Mouse (Mus musculus): ENCODE data around the gene Gsc2. TPM values are rescaled to one million over a fixed set of nuclear protein-coding genes. Genes with fewer than 3 reads are reported as not detected.
"Not testable (repeated sequence)": the region's sequence is repeated elsewhere in the genome, so short reads cannot be mapped to it uniquely, and the experiment has no call there.

Gene Gsc2
- polyA plus RNA-seq (2012), result 0.04 TPM in 1 of 2 replicates, not detected in the other

- Histone ChIP-seq H3K9me3 (ENCODE audit: control insufficient read depth, low read length) (peaks cover 20% of the 10 kb centered on the region), H3K36me3 (ENCODE audit: control insufficient read depth) (no peaks in the 10 kb centered on the region; the same call in 1 of the 2 replicates), H3K27me3 (ENCODE audit: control insufficient read depth) (peaks cover 76% of the 10 kb centered on the region), H3K4me3 (replicated peaks) (peak within 1 kb of the TSS; percentile 7), H3K4me1 (ENCODE audit: control insufficient read depth) (peaks cover 20% of the 10 kb centered on the region)
- TF ChIP-seq GATA1 (IDR thresholded peaks at IDR 0.05; ENCODE audit: low read length), result no peak
- TF ChIP-seq TAL1 (IDR thresholded peaks at IDR 0.05; ENCODE audit: low read length), result no peak
These were observed at the start of gene Gsc2 for GRCm38 (mm10) chr16:17914307-17915249. Gene Gsc2 (minus strand): TSS chr16:17915059.

DNA sequence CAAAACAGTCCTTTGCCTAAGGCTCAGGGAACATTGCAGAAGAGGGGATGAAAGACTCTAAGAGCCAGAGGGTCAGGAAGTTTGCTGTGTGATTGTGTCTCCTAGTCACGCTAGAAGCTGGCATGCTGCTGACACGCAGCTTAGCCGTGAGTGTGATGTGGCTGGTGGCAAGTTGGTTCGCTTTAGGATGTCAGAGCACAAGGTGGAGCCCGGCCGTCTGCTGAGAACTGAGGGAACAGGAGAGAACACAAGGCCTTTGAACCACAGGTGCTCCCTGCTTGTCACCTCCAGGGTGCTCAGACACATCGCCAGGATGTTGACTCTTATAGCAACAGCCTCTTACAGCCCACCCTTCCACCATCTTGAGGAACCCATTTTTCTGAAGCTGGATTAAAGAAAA, 47.2 kb upstream of the Gsc2 start:
- H3K27me3 ChIP-seq (ENCODE audit: control insufficient read depth), result no peaks in the 10 kb centered on the region
- H3K9me3 ChIP-seq (ENCODE audit: control insufficient read depth, low read length), result peaks cover 1% of the 10 kb centered on the region; the same call in 1 of the 2 replicates
- H3K36me3 ChIP-seq (ENCODE audit: control insufficient read depth), result no peaks in the 10 kb centered on the region
- H3K4me1 ChIP-seq (ENCODE audit: control insufficient read depth), result no peaks in the 10 kb centered on the region
- no peak for TF ChIP-seq GATA1 (IDR thresholded peaks at IDR 0.05; ENCODE audit: low read length)
- no peak for TF ChIP-seq TAL1 (IDR thresholded peaks at IDR 0.05; ENCODE audit: low read length)
- H3K4me3 ChIP-seq (replicated peaks), result no peak overlapping the region

GRCm38 (mm10) chr16:17956052-17956638, 41.3 kb upstream of the Gsc2 start:
- H3K4me3 ChIP-seq (replicated peaks); H3K36me3 ChIP-seq (ENCODE audit: control insufficient read depth); H3K4me1 ChIP-seq (ENCODE audit: control insufficient read depth); H3K9me3 ChIP-seq (ENCODE audit: control insufficient read depth, low read length); H3K27me3 ChIP-seq (ENCODE audit: control insufficient read depth): not testable (repeated sequence)

GRCm38 (mm10) chr16:17951618-17952017, 36.8 kb upstream of the Gsc2 start:
- TF ChIP-seq GATA1 (IDR thresholded peaks at IDR 0.05; ENCODE audit: low read length) (no peak), TAL1 (IDR thresholded peaks at IDR 0.05; ENCODE audit: low read length) (no peak)

DNA sequence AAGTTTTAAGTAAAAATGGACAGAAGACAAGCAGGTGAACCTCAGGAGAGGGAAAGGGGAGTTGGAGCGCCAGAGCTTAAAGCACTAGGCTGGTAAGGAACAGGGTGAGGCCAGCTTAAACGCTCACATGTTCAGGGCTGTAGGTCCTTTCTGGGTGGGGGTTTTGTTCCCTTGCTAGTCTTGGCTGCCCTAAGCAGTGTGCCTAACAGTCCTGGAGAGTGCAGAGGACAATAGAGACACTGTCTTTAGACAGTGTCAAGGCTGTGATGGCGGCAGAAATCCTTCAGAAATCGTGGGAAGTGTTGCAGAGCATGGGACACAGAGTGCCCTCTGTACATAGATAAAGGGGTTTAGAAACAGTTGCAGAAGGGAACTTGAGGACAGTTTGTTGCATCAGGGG, 35.2 kb upstream of the Gsc2 start:
- Histone ChIP-seq H3K4me1 (ENCODE audit: control insufficient read depth) (no peaks in the 10 kb centered on the region; the same call in 1 of the 2 replicates), H3K4me3 (replicated peaks) (no peak overlapping the region)
- no peak for TF ChIP-seq GATA1 (IDR thresholded peaks at IDR 0.05; ENCODE audit: low read length)
- no peak for TF ChIP-seq TAL1 (IDR thresholded peaks at IDR 0.05; ENCODE audit: low read length)

More at GRCm38 (mm10) chr16:17951618-17952017, 36.8 kb upstream of the Gsc2 start:
- no peaks in the 10 kb centered on the region for H3K36me3 ChIP-seq (ENCODE audit: control insufficient read depth)
- H3K4me1 ChIP-seq (ENCODE audit: control insufficient read depth), result no peaks in the 10 kb centered on the region; the same call in 1 of the 2 replicates
- H3K27me3 ChIP-seq (ENCODE audit: control insufficient read depth), result no peaks in the 10 kb centered on the region
- H3K9me3 ChIP-seq (ENCODE audit: control insufficient read depth, low read length), result no peaks in the 10 kb centered on the region; the same call in 1 of the 2 replicates
- no peak overlapping the region for H3K4me3 ChIP-seq (replicated peaks)

DNA sequence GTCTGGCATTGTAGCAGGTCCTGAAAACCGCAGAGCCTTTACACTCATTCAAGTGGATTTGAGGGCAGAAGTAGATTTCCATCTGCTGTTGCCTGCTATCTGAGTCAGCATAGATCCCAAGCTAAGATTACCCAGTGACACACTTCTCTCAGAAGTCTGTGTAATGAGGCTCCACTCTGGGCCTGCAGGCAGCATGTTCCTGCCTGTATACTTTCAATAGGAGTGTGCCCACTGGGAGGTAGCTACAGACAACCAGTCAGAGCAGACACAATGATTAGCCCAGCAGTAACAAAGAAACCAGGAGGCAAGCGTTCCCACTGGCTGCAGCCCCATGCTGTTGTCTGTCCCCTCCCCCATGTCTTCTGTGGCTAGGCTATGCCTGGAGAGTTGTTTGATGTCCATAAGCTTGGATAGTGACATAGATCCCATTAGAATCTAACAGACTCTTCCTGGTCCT, 34.6 kb upstream of the Gsc2 start:
- Histone ChIP-seq H3K9me3 (ENCODE audit: control insufficient read depth, low read length) (no peaks in the 10 kb centered on the region), H3K4me1 (ENCODE audit: control insufficient read depth) (no peaks in the 10 kb centered on the region; the same call in 1 of the 2 replicates), H3K36me3 (ENCODE audit: control insufficient read depth) (no peaks in the 10 kb centered on the region), H3K4me3 (replicated peaks) (no peak overlapping the region), H3K27me3 (ENCODE audit: control insufficient read depth) (peaks cover 2% of the 10 kb centered on the region)
- no peak for TF ChIP-seq GATA1 (IDR thresholded peaks at IDR 0.05; ENCODE audit: low read length)

More for the DNA sequence above, 35.2 kb upstream of the Gsc2 start:
- H3K27me3 ChIP-seq (ENCODE audit: control insufficient read depth), result peaks cover 2% of the 10 kb centered on the region
- H3K9me3 ChIP-seq (ENCODE audit: control insufficient read depth, low read length), result no peaks in the 10 kb centered on the region
- no peaks in the 10 kb centered on the region for H3K36me3 ChIP-seq (ENCODE audit: control insufficient read depth)

DNA sequence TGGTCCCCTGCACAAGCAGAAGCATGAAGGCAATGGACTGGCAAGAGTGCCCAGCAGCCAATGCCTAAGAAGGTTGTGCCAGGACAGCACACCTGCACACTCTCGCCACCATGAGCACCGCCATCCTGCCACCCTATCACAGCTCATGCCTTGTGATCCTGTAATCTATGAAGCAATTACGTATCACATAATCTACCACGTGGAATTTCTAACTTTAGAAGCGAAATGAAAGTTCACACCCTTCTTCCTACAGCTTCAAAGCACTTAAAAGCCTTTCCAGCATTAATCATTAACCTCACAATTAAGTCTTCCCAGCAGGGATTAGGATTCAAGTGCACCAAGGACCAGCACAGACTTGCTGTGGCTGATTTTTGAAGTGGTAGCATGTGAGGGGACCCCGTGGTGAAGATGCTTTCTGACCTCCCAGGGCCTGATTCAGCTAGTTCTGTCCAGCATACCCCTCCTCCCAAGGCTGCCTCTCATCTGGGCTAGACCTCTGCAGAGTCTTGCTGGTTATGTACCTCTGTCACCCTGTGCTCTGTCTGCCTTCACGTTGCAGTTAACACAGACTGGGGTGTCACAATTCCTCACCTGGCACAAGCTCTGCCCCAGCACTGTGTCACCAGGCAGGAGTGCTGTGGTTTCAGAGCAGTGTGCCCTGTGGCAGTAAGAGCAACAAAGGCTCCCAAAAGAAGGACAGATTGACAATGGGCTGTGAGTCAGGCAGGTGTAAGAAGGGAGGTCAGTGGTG, 30.4 kb upstream of the Gsc2 start:
- Histone ChIP-seq H3K36me3 (ENCODE audit: control insufficient read depth) (no peaks in the 10 kb centered on the region), H3K9me3 (ENCODE audit: control insufficient read depth, low read length) (no peaks in the 10 kb centered on the region), H3K4me3 (replicated peaks) (no peak overlapping the region), H3K27me3 (ENCODE audit: control insufficient read depth) (peaks cover 2% of the 10 kb centered on the region), H3K4me1 (ENCODE audit: control insufficient read depth) (no peaks in the 10 kb centered on the region)
- TF ChIP-seq GATA1 (IDR thresholded peaks at IDR 0.05; ENCODE audit: low read length), result no peak
- no peak for TF ChIP-seq TAL1 (IDR thresholded peaks at IDR 0.05; ENCODE audit: low read length)

GRCm38 (mm10) chr16:17943466-17943865, 28.6 kb upstream of the Gsc2 start:
- TF ChIP-seq TAL1 (IDR thresholded peaks at IDR 0.05; ENCODE audit: low read length), result no peak
- TF ChIP-seq GATA1 (IDR thresholded peaks at IDR 0.05; ENCODE audit: low read length), result no peak
- Histone ChIP-seq H3K36me3 (ENCODE audit: control insufficient read depth) (no peaks in the 10 kb centered on the region), H3K9me3 (ENCODE audit: control insufficient read depth, low read length) (no peaks in the 10 kb centered on the region), H3K4me1 (ENCODE audit: control insufficient read depth) (peaks cover 16% of the 10 kb centered on the region), H3K4me3 (replicated peaks) (no peak overlapping the region), H3K27me3 (ENCODE audit: control insufficient read depth) (peaks cover 2% of the 10 kb centered on the region)

Measured in erythroblast, embryonic 14.5 days (primary cell).